Mouse (Mus musculus) cerebellum, adult 2 months (tissue): Measurements from ENCODE around the gene Fgf14.

Source experiments
- CTCF ChIP-seq: fragments of 200-500 bp; IDR thresholded peaks from 2 replicates; pipeline ENCODE4 v1.5.1; 2011; ENCODE audit warnings: low read depth, mild to moderate bottlenecking, control low read depth, low read length, moderate library complexity, borderline replicate concordance; ENCODE audit not compliant: insufficient read depth
- POLR2A ChIP-seq: fragments of 200-500 bp; IDR thresholded peaks from 2 replicates; pipeline ENCODE4 v1.6.1; 2011; ENCODE audit warnings: low read length, control low read depth, borderline replicate concordance; ENCODE audit not compliant: insufficient read depth

DNA sequence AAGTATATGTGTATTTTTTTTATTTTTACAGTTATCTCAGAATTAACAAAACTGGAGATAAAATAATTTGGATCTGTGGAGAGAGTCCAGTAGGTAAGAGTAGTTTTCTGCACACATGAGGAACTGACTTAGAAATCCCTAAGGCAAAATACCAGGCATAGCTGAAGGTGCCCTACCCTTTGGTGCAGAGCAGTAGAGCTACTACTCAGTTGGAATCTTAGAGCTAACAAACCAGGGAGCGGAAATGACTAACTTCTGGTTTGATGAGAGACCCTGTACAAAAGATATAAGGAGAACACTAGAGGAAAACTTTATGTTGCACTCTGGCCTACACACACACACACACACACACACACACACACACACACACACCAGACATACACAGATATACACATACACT lies 502.8 kb downstream of the Fgf14 start:
- TF ChIP-seq POLR2A (no peak), CTCF (no peak)
